Mouse (Mus musculus) A20 (cell line): ENCODE measurements around the gene Kcna7.

Experiments used
- DNase-seq: peaks from one replicate; pipeline ENCODE4 v3.0.0-alpha.2; 2011; ENCODE audit warnings: low read depth, low spot score

Kcna7 gene

GRCm38 (mm10) chr7:45420615-45420919 lies 15.1 kb downstream of the Kcna7 start, which contains the start of gene Lhb:
Lhb (plus strand) TSS chr7:45420820.
- DNase-seq = no peak

GRCm38 (mm10) chr7:45421194-45421593 lies 15.7 kb downstream of the Kcna7 start:
- DNase-seq = no peak

GRCm38 (mm10) chr7:45426556-45426955 lies 21.1 kb downstream of the Kcna7 start:
- DNase-seq = no peak

DNA sequence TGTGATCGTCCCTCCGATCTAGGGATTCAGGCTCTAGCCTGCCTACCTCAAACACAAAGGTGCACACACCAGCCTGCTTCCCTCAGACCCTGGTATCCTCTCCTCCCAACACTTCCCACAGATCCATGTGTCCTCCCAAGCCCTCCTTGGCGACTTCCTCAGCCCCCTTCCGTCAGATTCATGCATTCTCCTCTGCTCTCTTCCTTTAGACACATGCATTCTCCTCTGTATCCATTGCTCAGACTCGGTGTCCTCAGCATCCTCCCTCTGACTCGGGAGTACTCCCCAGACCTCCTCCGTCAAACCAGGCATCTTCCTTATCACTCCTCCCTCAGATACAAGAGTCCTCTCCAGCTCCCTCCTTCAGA lies 28.4 kb downstream of the Kcna7 start:
- DNase-seq = no peak

- DNase-seq = peak; percentile 100
Observed at GRCm38 (mm10) chr7:45434203-45435015, 29.0 kb downstream of the Kcna7 start, which contains the start of gene Gys1. Gys1 (plus strand) TSS chr7:45434844.

GRCm38 (mm10) chr7:45435038-45435437 lies 29.6 kb downstream of the Kcna7 start:
- no peak for DNase-seq

DNA sequence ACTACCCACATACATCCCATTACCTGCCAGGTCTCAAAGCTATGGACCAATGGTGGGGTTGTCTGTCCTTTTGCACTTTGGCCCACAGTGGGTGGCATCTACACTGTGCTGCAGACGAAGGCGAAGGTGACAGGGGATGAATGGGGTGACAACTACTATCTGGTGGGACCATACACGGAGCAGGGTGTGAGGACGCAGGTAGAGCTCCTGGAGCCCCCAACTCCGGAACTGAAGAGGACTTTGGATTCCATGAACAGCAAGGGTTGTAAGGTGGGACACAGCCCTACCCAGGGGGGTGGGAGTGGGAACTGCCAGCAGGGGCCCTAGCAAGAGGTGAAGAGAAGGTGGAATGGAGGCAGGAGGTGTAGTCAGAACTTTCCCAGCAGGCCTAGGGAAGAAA lies 31.0 kb downstream of the Kcna7 start:
- DNase-seq = no peak

DNA sequence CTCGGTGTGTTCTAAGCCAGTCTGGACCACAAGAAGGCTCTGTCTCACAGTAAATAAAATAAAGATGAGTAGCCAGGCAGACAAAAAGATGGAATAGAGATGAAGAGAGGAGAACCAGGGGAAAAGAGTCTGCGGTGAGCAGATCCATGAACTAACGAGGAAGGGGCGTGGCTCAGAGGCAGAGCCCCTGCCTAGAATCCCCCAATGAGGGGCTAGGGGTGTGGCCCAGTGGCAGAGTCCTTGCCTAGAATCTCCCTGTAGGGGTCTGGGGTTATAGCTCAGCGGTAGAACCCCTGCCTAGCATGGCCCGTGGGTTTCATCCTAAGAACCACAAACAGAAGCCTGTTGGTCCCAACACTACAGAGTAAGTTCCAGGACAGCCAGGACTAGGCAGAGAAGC lies 31.6 kb downstream of the Kcna7 start:
- peak; percentile 29 for DNase-seq

GRCm38 (mm10) chr7:45437521-45438276 lies 32.2 kb downstream of the Kcna7 start, which contains the start of gene Ruvbl2:
Ruvbl2 (minus strand) TSS chr7:45438096.
- DNase-seq = peak; percentile 74

- no peak for DNase-seq
Observed at GRCm38 (mm10) chr7:45443526-45444420, 38.3 kb downstream of the Kcna7 start.

DNA sequence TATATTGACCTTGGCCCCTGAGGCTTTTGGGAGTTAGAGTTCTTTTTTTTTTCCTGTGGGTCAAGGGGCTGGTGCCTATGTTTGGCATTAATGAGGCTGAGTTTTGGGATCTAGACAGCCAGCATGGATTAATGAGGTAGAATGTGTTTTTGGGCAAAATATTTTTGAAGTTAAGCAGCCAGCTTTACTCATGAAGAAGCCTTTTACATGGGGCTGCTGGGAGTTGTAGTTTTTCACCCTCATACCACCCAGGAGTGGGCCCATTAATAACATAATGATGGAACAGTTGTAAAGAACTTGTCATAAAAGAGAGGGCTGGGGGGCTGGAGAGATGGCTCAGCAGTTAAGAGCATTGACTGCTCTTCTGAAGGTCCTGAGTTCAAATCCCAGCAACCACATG lies 41.1 kb downstream of the Kcna7 start:
- peak; percentile 32 for DNase-seq

DNA sequence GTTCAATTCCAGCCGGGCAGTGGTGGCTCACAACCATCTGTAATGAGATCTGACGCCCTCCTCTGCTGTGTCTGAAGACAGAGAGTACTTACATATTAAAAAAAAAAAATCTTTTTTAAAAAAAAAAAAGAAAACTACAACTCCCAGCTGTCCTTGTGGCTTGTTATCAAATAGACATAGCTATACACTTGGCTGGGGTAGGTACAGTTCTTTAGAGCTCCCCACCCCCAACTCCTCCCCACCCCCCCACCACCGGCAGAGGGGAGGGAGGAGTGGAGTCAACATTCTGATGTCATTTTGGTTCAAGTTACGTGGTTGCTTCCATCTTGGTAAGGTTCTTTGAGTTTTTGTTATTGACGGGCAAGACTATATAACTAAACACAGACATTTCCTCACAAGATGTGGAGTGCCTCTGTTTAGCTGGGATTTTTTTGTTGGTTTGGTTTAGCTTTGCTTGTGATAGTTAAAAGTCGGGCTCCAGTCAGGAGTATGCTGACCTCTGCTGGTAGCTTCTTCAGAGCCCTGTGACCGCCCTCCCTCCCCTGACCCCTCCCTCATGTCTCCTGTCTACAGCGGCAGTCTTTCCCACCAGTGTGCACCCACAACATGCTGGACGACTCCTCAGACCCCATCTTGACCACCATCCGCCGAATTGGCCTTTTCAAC lies 42.0 kb downstream of the Kcna7 start:
- peak; percentile 80 for DNase-seq

- no peak for DNase-seq
Observed at GRCm38 (mm10) chr7:45449974-45450373, 44.5 kb downstream of the Kcna7 start.

- peak; percentile 84 for DNase-seq
Observed at GRCm38 (mm10) chr7:45451344-45451982, 46.0 kb downstream of the Kcna7 start.

GRCm38 (mm10) chr7:45454971-45455370 lies 49.5 kb downstream of the Kcna7 start:
- DNase-seq = no peak

GRCm38 (mm10) chr7:45455932-45456696 lies 50.7 kb downstream of the Kcna7 start:
- DNase-seq = peak; percentile 52

DNA sequence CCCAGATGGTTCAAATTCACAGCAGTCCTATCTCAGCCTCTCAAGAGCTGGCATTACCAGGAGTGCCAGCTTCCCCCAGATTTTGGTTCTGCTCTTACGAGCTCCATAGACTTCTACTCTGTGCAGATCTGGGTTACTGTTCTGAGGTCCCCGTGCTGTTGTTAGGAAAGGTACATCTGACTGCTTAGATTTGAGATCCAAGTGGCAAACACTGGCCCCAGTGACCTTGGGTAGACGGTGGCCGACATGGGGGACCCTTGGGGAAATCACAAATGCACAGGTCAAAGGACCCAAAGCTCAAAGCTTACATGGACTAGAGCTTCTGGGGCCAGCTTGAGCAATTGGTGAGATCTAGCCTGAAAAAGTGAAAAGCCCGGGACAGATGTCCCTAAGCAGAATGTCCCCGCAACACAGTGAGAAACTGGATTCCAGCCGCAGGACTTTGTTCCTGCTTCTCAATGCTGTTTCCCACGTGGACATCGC lies 51.3 kb downstream of the Kcna7 start:
- peak; percentile 57 for DNase-seq

DNA sequence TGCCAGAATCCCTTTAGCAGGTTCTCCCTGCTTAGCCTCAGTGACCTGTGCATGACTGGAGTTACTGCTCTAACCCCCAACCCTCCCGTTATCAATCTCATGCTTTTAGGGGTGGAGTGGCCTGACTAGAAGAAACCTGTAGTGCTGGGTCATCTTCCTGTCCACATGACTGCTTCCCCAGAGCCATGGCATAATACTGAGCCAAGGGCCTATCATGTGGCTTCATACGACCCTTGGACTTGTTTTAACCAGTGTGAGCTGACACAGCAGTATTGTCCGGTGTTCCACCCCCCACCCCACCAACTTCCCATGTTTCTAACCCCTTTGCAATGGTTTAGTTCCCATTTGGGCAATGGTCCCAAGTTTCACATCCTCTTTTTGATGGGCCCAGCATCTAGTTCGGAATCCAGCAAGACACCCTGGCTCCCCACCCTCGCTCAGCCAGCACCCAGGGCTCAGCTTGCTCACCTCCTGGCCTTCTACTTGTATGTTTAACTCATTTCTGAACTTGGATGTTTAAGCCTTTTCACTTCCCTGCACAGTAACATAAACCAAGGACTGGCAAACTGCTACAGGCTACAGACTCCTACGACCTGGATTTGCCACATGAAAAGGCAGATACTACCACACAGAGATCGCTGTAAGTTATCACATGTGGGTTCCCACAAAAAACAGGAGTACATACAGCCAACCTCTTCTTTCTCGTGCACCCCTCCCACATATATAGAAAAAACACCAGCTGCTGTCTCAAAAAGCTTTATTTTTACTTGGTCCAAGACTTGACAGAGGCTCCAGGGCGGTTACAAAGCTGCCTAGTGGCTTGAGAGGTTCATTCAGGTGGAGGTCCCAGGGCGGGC lies 52.0 kb downstream of the Kcna7 start:
- peak; percentile 83 for DNase-seq
